Mouse (Mus musculus) brain, embryonic 14.5 days (tissue): ENCODE data around the gene Lpp. TPM values are rescaled to one million over a fixed set of nuclear protein-coding genes. Genes with fewer than 3 reads are reported as not detected.

ENCODE experiments used
- DNase-seq: peaks from one replicate; pipeline ENCODE4 v3.0.0-alpha.2; 2011; ENCODE audit warnings: low read depth
- CTCF ChIP-seq: fragments of 200-500 bp; IDR thresholded peaks from 2 replicates; pipeline ENCODE4 v1.5.1; 2012; ENCODE audit warnings: inconsistent platforms, mild to moderate bottlenecking, moderate library complexity, borderline replicate concordance; ENCODE audit not compliant: insufficient read depth, insufficient read length; ENCODE audit errors: extremely low read depth
- POLR2A ChIP-seq: fragments of 200-500 bp; IDR thresholded peaks from 2 replicates; pipeline ENCODE4 v1.6.1; 2012; ENCODE audit warnings: mild to moderate bottlenecking, inconsistent platforms, borderline replicate concordance; ENCODE audit not compliant: poor library complexity, insufficient read depth, insufficient read length, severe bottlenecking; ENCODE audit errors: extremely low read depth
- polyA plus RNA-seq: library from polyadenylated mRNA; depleted of rRNA; stranded (reverse); fragments of >200 nt; gene quantifications from 2 replicates; pipeline ENCODE4 v1.2.3, GENCODE M21; 2012

Gene Lpp
- polyA plus RNA-seq, 1 experiment: 5.4 TPM

GRCm38 (mm10) chr16:24788973-24789372 lies 395.7 kb downstream of the Lpp start:
- DNase-seq: no peak
- TF ChIP-seq CTCF (no peak), POLR2A (no peak)

- TF ChIP-seq POLR2A: no peak
- TF ChIP-seq CTCF: no peak
- no peak for DNase-seq
Measured at GRCm38 (mm10) chr16:24791387-24791786, 398.1 kb downstream of the Lpp start.

GRCm38 (mm10) chr16:24791984-24792383 lies 398.7 kb downstream of the Lpp start:
- no peak for DNase-seq
- TF ChIP-seq CTCF (no peak), POLR2A (no peak)

- DNase-seq: no peak
- TF ChIP-seq POLR2A: no peak
- no peak for TF ChIP-seq CTCF
Measured at GRCm38 (mm10) chr16:24792836-24793235, 399.5 kb downstream of the Lpp start.

GRCm38 (mm10) chr16:24794665-24795064 lies 401.4 kb downstream of the Lpp start:
- TF ChIP-seq CTCF (no peak), POLR2A (no peak)
- no peak for DNase-seq

- TF ChIP-seq POLR2A: no peak
- TF ChIP-seq CTCF: no peak
- no peak for DNase-seq
Measured at GRCm38 (mm10) chr16:24801355-24801754, 408.0 kb downstream of the Lpp start.

GRCm38 (mm10) chr16:24801780-24802179 lies 408.5 kb downstream of the Lpp start:
- no peak for TF ChIP-seq CTCF
- TF ChIP-seq POLR2A: no peak
- no peak for DNase-seq

- no peak for TF ChIP-seq CTCF
- no peak for TF ChIP-seq POLR2A
- peak; percentile 49 for DNase-seq
Measured at GRCm38 (mm10) chr16:24806093-24806492, 412.8 kb downstream of the Lpp start.

- TF ChIP-seq CTCF (no peak), POLR2A (no peak)
- DNase-seq: no peak
Measured at GRCm38 (mm10) chr16:24807565-24807964, 414.3 kb downstream of the Lpp start.

GRCm38 (mm10) chr16:24809811-24810210 lies 416.5 kb downstream of the Lpp start:
- DNase-seq: peak; percentile 74

GRCm38 (mm10) chr16:24816621-24817020 lies 423.3 kb downstream of the Lpp start:
- no peak for DNase-seq
- TF ChIP-seq POLR2A (no peak), CTCF (no peak)

More at GRCm38 (mm10) chr16:24809811-24810210, 416.5 kb downstream of the Lpp start:
- TF ChIP-seq POLR2A (no peak), CTCF (no peak)

- no peak for TF ChIP-seq POLR2A
- no peak for DNase-seq
Measured at GRCm38 (mm10) chr16:24817381-24817780, 424.1 kb downstream of the Lpp start.

GRCm38 (mm10) chr16:24819127-24819526 lies 425.8 kb downstream of the Lpp start:
- TF ChIP-seq POLR2A: no peak
- TF ChIP-seq CTCF: peak; percentile 44; the same call in 1 of the 2 replicates
- peak; percentile 44 for DNase-seq
